Mouse (Mus musculus): ENCODE measurements around the gene Gck. TPM values are rescaled to one million over a fixed set of nuclear protein-coding genes. Genes with fewer than 3 reads are reported as not detected.
"Not testable (repeated sequence)": the region's sequence is repeated elsewhere in the genome, so short reads cannot be mapped to it uniquely, and the experiment has no call there.

Gene Gck
- total RNA-seq, 2 experiments from 2014 or later = 3.9 to 4.0 TPM

GRCm38 (mm10) chr11:5960051-5960450, 10.2 kb upstream of the Gck start:
- intact Hi-C loops (cut with DNase I) = no loop called here

GRCm38 (mm10) chr11:5955546-5956276, 5.8 kb upstream of the Gck start, which contains the start of gene Ykt6:
Gene Ykt6 (plus strand): TSS chr11:5955693.
- intact Hi-C loops (cut with DNase I) = loop anchor here (10.0 kb wide), 1 partner anchor 71 kb away; no protein-coding TSS in a partner anchor
- DNase-seq = peak; percentile 97

More at GRCm38 (mm10) chr11:5960051-5960450, 10.2 kb upstream of the Gck start:
- DNase-seq = no peak

GRCm38 (mm10) chr11:5954965-5955504, 5.2 kb upstream of the Gck start:
- DNase-seq = peak; percentile 48
- intact Hi-C loops (cut with DNase I) = loop anchor here (10.0 kb wide), 1 partner anchor 70 kb away; no protein-coding TSS in a partner anchor

GRCm38 (mm10) chr11:5954435-5954834, 4.6 kb upstream of the Gck start:
- intact Hi-C loops (cut with DNase I) = loop anchor here (10.0 kb wide), 1 partner anchor 70 kb away; no protein-coding TSS in a partner anchor

GRCm38 (mm10) chr11:5953130-5953765, 3.4 kb upstream of the Gck start:
- intact Hi-C loops (cut with DNase I) = loop anchor here (10.0 kb wide), 1 partner anchor 68 kb away; no protein-coding TSS in a partner anchor
- DNase-seq = peak; percentile 35

More at GRCm38 (mm10) chr11:5954435-5954834, 4.6 kb upstream of the Gck start:
- DNase-seq = no peak

- intact Hi-C loops (cut with DNase I) = loop anchor here (10.0 kb wide), 1 partner anchor 68 kb away; no protein-coding TSS in a partner anchor
- DNase-seq = no peak
These were observed 2.6 kb upstream of the Gck start for GRCm38 (mm10) chr11:5952501-5952900.

GRCm38 (mm10) chr11:5948546-5949250, 1.2 kb downstream of the Gck start:
- intact Hi-C loops (cut with DNase I) = no loop called here
- DNase-seq = no peak

- intact Hi-C loops (cut with DNase I) = no loop called here
- no peak for DNase-seq
These were observed 2.1 kb downstream of the Gck start for GRCm38 (mm10) chr11:5947796-5948195.

GRCm38 (mm10) chr11:5945096-5945495, 4.8 kb downstream of the Gck start:
- intact Hi-C loops (cut with DNase I) = no loop called here
- DNase-seq = no peak

- intact Hi-C loops (cut with DNase I) = no loop called here
These were observed 6.9 kb downstream of the Gck start for GRCm38 (mm10) chr11:5942966-5943365.

GRCm38 (mm10) chr11:5934531-5934930, 15.3 kb downstream of the Gck start:
- DNase-seq; intact Hi-C loops (cut with DNase I): not testable (repeated sequence)

More at GRCm38 (mm10) chr11:5942966-5943365, 6.9 kb downstream of the Gck start:
- no peak for DNase-seq

GRCm38 (mm10) chr11:5931947-5932346, 17.9 kb downstream of the Gck start:
- peak; percentile 29 for DNase-seq
- intact Hi-C loops (cut with DNase I) = not testable (repeated sequence)

- intact Hi-C loops (cut with DNase I) = no loop called here
- DNase-seq = no peak
These were observed 19.3 kb downstream of the Gck start for GRCm38 (mm10) chr11:5930578-5930977.

GRCm38 (mm10) chr11:5926696-5927220, 23.1 kb downstream of the Gck start:
- intact Hi-C loops (cut with DNase I) = no loop called here
- no peak for DNase-seq

- no peak for DNase-seq
- intact Hi-C loops (cut with DNase I) = no loop called here
These were observed 25.2 kb downstream of the Gck start for GRCm38 (mm10) chr11:5924699-5925098.

GRCm38 (mm10) chr11:5920323-5920960, 29.4 kb downstream of the Gck start:
- no peak for DNase-seq
- intact Hi-C loops (cut with DNase I) = no loop called here

- DNase-seq = no peak
- intact Hi-C loops (cut with DNase I) = no loop called here
These were observed 30.3 kb downstream of the Gck start for GRCm38 (mm10) chr11:5919606-5920005.

- no peak for DNase-seq
These were observed 31.8 kb downstream of the Gck start for GRCm38 (mm10) chr11:5918111-5918510.

GRCm38 (mm10) chr11:5916178-5916548, 33.7 kb downstream of the Gck start:
- intact Hi-C loops (cut with DNase I) = no loop called here
- DNase-seq = no peak

More at GRCm38 (mm10) chr11:5918111-5918510, 31.8 kb downstream of the Gck start:
- intact Hi-C loops (cut with DNase I) = no loop called here
